Mouse (Mus musculus): Measurements from ENCODE around the gene Leo1. TPM values are rescaled to one million over a fixed set of nuclear protein-coding genes. Genes with fewer than 3 reads are reported as not detected.

The Leo1 gene
- total RNA-seq, 2 experiments from 2014 or later, result 15.3 to 20.0 TPM

Other genes with a start within 250 kb of the Leo1 start
- 1 to 10 TPM; 5.8 to 6.2 TPM for gene Myo5c, start 209.5 kb upstream of the Leo1 start, total RNA-seq (2021)
- 10 to 100 TPM; 28.0 to 29.9 TPM for gene Gnb5, start 135.2 kb upstream of the Leo1 start, total RNA-seq (2021)
- not detected for gene Bcl2l10, start 93.8 kb upstream of the Leo1 start, total RNA-seq (2021)
- 10 to 100 TPM; 36.2 to 38.2 TPM for gene Mapk6, start 31.5 kb upstream of the Leo1 start, total RNA-seq (2021)
- 10 to 100 TPM; 85.9 to 86.1 TPM for gene Tmod3, start 118.1 kb downstream of the Leo1 start, total RNA-seq (2021)
- gene Tmod2, start 169.8 kb downstream of the Leo1 start, total RNA-seq (2021), result 1 to 10 TPM; 4.6 to 5.0 TPM
- gene Lysmd2, start 184.2 kb downstream of the Leo1 start, total RNA-seq (2021), result 1 to 10 TPM; 8.2 to 8.7 TPM
- gene Scg3, start 242.5 kb downstream of the Leo1 start, total RNA-seq (2021), result under 1 TPM; 0.49 to 0.62 TPM

Measured in heart, postnatal 14 days (tissue).